Mouse (Mus musculus): Measurements from ENCODE around the gene Bmp7.

DNA sequence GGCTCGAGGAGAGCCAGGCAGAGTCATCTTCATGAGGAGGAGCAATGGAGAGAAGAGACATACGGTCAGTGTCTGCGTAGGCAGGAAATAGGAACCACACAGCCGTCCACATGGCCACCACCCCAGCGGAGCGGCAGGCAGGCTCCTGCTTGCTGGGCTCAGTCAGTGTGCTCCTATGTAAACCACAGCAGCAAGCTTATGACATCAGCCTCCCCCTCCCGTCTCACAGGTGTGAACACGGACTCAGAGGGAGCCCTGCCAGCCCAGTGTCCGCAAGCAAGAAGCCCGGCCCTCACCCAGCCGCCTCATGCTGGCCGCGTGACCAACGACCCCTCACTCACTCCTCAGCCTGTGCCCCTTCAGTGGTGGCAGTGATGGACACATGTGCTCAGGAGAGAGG lies 78.5 kb downstream of the Bmp7 start:
- TF ChIP-seq CTCF (IDR thresholded peaks at IDR 0.05; ENCODE audit: extremely low read depth, insufficient read depth, insufficient read length, insufficient replicate concordance) (no peak), POLR2A (IDR thresholded peaks at IDR 0.05; ENCODE audit: low read depth, low read length) (no peak)
